Mouse (Mus musculus): ENCODE results near the gene Crip1.

DNA sequence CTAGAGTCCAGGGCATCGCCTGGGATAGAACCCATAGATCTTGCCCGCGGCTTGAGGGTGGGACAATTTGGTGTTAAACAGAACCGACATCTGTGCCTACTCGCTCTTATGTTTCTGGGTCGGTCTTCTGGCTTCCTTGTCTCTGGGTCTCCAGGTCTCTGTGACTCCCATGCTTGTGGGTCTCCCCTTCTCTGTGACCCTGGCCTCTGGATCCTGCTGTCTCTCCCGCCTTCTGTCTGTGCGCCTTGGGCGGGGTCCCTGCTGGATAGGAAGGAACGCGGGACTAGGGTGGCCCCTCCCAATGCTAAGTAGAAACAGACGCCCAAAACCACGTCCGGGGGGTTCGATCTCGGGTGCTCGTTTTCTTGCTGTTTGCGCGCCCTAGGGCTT, 6.2 kb downstream of the Crip1 start:
- TF ChIP-seq CTCF (IDR thresholded peaks at IDR 0.05; ENCODE audit: control insufficient read depth, insufficient read depth, low read length), result no peak
- TF ChIP-seq POLR2A (IDR thresholded peaks at IDR 0.05; ENCODE audit: borderline replicate concordance, control insufficient read depth, low read depth, low read length), result no peak
